Mouse (Mus musculus) brain, embryonic 18.5 days (tissue): Measurements from ENCODE around the gene Enpp1.
"Not testable (repeated sequence)": the region's sequence is repeated elsewhere in the genome, so short reads cannot be mapped to it uniquely, and the experiment has no call there.

Source experiments
- DNase-seq: peaks from one replicate; pipeline ENCODE4 v3.0.0-alpha.2; 2012; ENCODE audit warnings: low read depth, low spot score

Enpp1 gene

GRCm38 (mm10) chr10:24638306-24639070, 73.5 kb downstream of the Enpp1 start:
- DNase-seq = no peak

DNA sequence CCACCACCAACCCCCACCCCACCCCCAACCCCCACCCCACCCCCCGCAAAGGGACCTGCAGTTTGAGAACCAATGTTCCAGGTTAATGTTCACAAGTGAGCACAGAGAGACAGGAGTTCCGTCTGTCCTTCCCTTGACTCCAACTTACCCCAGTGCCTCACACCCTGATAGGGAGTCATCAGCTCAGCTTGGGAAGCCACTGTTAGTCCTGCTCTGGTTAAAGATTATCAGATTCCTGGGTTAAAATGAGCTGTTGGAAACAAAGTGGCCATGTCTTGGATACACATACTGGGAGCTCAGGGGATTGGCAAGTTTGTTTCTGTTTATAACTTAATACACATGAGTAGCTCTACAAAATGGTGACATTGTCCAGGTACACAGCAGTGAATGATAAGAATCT, 75.0 kb downstream of the Enpp1 start:
- no peak for DNase-seq

GRCm38 (mm10) chr10:24635884-24636283, 76.1 kb downstream of the Enpp1 start:
- no peak for DNase-seq

- no peak for DNase-seq
Observed at GRCm38 (mm10) chr10:24635331-24635815, 76.6 kb downstream of the Enpp1 start.

GRCm38 (mm10) chr10:24634288-24634687, 77.7 kb downstream of the Enpp1 start:
- no peak for DNase-seq

GRCm38 (mm10) chr10:24631122-24631521, 80.8 kb downstream of the Enpp1 start:
- DNase-seq = no peak

- DNase-seq = peak; percentile 26
Observed at GRCm38 (mm10) chr10:24630469-24631081, 81.4 kb downstream of the Enpp1 start.

- no peak for DNase-seq
Observed at GRCm38 (mm10) chr10:24629086-24629720, 82.8 kb downstream of the Enpp1 start.

DNA sequence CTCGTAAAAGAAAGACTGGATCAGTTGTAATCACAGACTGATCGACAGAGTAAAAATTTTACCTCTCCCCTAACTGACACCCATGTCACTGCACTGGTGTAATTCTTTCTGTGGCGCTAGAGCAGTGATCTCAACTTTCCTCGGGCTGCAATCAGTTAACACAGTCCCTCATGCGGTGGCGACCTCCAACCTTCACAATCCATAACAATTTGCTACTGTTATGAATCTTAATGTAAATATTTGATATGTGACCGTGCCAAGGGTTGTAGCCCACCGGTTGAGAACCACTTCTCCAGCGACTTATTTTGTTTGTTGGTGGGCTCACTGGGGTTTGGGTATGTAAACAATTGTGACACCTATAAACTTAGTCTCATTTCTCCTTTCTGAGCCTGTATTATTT, 83.5 kb downstream of the Enpp1 start:
- DNase-seq = no peak

GRCm38 (mm10) chr10:24627262-24627661, 84.7 kb downstream of the Enpp1 start:
- DNase-seq = no peak

- peak; percentile 69 for DNase-seq
Observed at GRCm38 (mm10) chr10:24625060-24625701, 86.8 kb downstream of the Enpp1 start.

DNA sequence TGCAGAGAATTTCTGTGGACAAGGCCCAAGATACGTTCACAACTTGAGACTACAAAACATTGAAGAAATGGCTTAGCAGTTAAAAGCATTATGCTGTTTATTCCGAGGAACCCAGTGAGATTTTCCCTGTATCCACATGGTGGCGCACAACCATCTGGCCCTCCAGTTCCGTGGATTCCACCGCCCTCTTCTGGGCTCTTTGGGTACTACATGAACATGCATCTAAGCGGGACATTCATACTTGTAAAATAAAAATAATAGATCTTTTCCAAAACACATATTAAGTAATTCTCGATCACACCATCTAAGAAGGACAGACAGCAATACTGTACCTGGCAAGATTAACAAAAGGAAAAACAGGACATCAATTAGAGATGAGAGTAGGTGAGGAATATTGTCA, 89.4 kb downstream of the Enpp1 start:
- no peak for DNase-seq

- no peak for DNase-seq
Observed at GRCm38 (mm10) chr10:24621572-24621971, 90.4 kb downstream of the Enpp1 start.

GRCm38 (mm10) chr10:24616572-24616971, 95.4 kb downstream of the Enpp1 start:
- DNase-seq = not testable (repeated sequence)

DNA sequence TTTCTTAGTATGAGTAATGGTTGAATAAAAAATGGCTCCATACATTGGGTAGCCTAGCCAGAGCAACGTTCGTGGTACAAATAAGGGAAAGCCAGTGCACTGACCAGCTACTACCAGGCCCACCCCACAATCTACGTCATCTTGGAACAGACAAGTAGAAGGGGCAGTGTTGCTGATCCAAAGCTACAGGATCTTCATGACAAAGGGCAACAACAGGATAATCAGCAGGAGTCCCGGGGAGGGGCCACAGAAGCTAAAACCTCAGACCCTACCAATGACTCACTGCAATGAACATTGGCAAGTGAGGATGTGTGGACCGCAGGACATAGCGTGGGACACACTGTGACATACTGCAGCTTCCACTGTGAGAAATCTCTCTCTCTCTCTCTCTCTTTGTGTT, 96.2 kb downstream of the Enpp1 start:
- no peak for DNase-seq

GRCm38 (mm10) chr10:24614726-24615125, 97.2 kb downstream of the Enpp1 start:
- DNase-seq = no peak

- DNase-seq = no peak
Observed at GRCm38 (mm10) chr10:24609766-24610165, 102.2 kb downstream of the Enpp1 start.

DNA sequence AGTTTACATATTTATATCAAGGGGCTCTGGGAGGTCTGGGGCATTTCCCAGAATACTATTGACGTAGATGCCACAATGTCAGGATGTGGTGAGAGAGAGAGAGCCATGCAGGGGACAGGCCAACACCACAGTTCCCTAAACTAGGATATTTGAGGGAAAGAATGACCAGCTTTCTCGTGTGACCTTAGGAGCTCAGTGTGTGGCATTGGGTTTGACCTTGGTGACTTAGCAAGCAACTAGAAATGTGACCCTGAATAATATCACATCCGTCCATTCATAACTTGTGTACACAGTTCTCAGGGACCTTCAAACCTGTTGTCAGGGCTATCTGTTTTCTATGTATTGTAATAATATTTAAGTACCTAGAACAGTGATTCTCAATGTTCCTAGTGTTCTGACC, 102.8 kb downstream of the Enpp1 start:
- no peak for DNase-seq

DNA sequence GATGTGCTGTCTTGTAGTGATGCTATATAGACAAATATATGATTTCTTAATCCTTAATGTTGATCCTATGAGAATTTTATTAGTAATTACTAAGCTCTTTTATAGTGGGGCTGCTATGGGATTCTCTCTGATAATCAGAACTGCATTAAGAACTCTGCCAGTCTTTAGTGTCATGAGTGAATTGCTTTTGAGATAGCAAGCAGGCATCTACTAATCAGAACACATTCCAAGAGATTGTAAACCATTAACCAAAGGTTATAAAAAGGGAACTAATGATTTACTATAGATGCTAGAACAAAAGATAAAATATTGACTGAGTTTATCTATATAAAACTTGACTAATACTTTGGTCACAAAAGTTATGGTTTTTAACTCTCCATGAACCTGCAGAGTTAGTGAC, 108.2 kb downstream of the Enpp1 start:
- DNase-seq = no peak

DNA sequence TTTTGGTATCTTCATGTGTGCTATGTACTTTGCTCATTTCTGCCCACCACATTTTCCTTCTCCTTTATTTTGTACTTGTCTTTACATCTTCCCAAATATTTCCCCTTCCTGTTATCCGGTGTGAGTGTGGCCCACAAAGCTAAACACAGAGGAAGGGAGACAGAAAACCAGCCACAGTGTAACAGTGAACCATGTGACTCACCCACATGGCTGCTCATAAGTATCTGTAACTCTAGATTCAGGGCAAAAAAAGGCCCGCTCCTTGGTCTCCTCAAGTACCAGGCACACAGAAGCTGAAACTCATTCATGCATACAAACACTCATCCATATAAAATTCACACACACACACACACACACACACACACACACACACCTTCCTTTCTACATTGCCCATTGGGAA, 108.9 kb downstream of the Enpp1 start:
- DNase-seq = no peak

- DNase-seq = no peak
Observed at GRCm38 (mm10) chr10:24599802-24600201, 112.2 kb downstream of the Enpp1 start.

DNA sequence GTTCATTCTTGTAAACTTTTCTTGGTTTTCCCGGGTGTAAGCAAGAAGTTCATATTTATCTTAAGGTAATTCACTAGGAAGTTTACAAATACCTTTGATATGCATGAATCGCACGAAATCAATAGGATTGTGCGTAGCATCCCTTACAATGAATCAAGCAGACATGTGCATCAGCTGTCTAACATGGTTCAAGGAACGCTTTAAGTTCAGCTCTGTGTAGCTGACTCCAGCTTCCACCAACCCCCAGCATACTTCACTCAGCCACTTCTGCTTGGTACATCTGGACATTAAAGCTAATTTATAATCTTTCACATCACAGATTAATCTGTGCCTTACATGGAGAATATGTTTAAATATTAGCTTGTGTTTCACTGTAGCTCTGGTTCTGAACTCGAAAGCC, 113.3 kb downstream of the Enpp1 start:
- no peak for DNase-seq
